Comparison of ENCODE assay signal across 18 mouse cellular contexts in genomic region chr9:9269305-9269704, GRCm38 (mm10). TPM values are rescaled to one million over a fixed set of nuclear protein-coding genes. Genes with fewer than 3 reads are reported as not detected.
A peak's percentile ranks its signal among the peaks of the same experiment; 100 is the strongest.
DNase-seq lines count a peak whose midpoint lies in the region; ATAC-seq and TF ChIP-seq lines count a peak whose summit lies in the region.
"Had no signal": no experiment of that assay in that cellular context is flagged by ENCODE, and none has a peak within 500 bp of the region (broad histone marks: within the 10 kb centered on the region; RNA-seq: fewer than 3 reads in every experiment).

No protein-coding gene starts in this region.

- peak; percentile 34 for DNase-seq in embryo, embryonic 10.5 days (ENCODE audit: low spot score)
- no peak for DNase-seq in embryo, embryonic 9.5 days (ENCODE audit: extremely low spot score)
- peak; percentile 73 for DNase-seq in ES-E14 (ENCODE audit: low read depth, low spot score)
- DNase-seq in forebrain, embryonic 14.5 days (ENCODE audit: low spot score), result peak; percentile 82
- DNase-seq in liver, postnatal 0 days, result no peak
- DNase-seq in frontal cortex, postnatal 25 days (ENCODE audit: low spot score in 2 of 2), result no peak
- no peak for DNase-seq in frontal cortex, postnatal 10 days (ENCODE audit: low spot score in 2 of 2)
- DNase-seq: adrenal gland, postnatal 25 days; cerebellum, postnatal 14 days; heart, adult 2 months; heart, postnatal 10 days; kidney, postnatal 10 days; layer of hippocampus, adult 9-11 months; lung, postnatal 4 days had no signal

- H3K4me3 ChIP-seq in ES-E14 (ENCODE audit: insufficient read depth in 1 of 2, low read depth in 1 of 2, low read length in 2 of 2, poor library complexity in 1 of 2, severe bottlenecking in 1 of 2), result peak overlapping the region in 1 of 2 experiments; percentile 25; a peak in 2 of 4 replicates
- H3K4me3 ChIP-seq in forebrain, embryonic 14.5 days (ENCODE audit: low read depth, low read length), result no peak overlapping the region
- no peak overlapping the region for H3K4me3 ChIP-seq in midbrain, embryonic 12.5 days
- H3K4me3 ChIP-seq in liver, postnatal 0 days (ENCODE audit: low read depth, low read length), result no peak overlapping the region
- H3K4me3 ChIP-seq: embryonic facial prominence, embryonic 15.5 days; heart, adult 2 months; liver, embryonic 15.5 days had no signal

- peak overlapping the region; percentile 100 for H3K27ac ChIP-seq in ES-E14 (ENCODE audit: insufficient read depth, low read depth, low read length, poor library complexity, severe bottlenecking)
- no peak overlapping the region for H3K27ac ChIP-seq in forebrain, embryonic 14.5 days (ENCODE audit: low read depth, low read length)
- peak overlapping the region; percentile 27; the same call in 1 of the 2 replicates for H3K27ac ChIP-seq in midbrain, embryonic 12.5 days (replicated peaks)
- H3K27ac ChIP-seq in liver, postnatal 0 days (ENCODE audit: low read depth), result no peak overlapping the region
- H3K27ac ChIP-seq: embryonic facial prominence, embryonic 15.5 days; heart, adult 2 months; liver, embryonic 15.5 days had no signal

- no peak overlapping the region for H3K4me2 ChIP-seq in forebrain, embryonic 14.5 days (ENCODE audit: low read length)
- no peak overlapping the region for H3K4me2 ChIP-seq in midbrain, embryonic 12.5 days (replicated peaks)
- H3K4me2 ChIP-seq in liver, postnatal 0 days (ENCODE audit: low read depth, low read length), result no peak overlapping the region
- H3K4me2 ChIP-seq: embryonic facial prominence, embryonic 15.5 days; liver, embryonic 15.5 days had no signal

- peak; percentile 85 for ATAC-seq in forebrain, embryonic 14.5 days
- peak; percentile 67 for ATAC-seq in midbrain, embryonic 12.5 days (ENCODE audit: low FRiP score, low read depth)
- no peak for ATAC-seq in liver, postnatal 0 days

- in situ Hi-C loops in ES-E14 (cut with MboI; ENCODE audit: low sequenced_read_pairs in 2 of 2, unreplicated experiment in 2 of 2), result no loop called here

- no peaks in the 10 kb centered on the region for H3K27me3 ChIP-seq in forebrain, embryonic 14.5 days (replicated peaks; ENCODE audit: control insufficient read depth, insufficient read depth, low read length)
- H3K27me3 ChIP-seq in midbrain, embryonic 12.5 days, result no peaks in the 10 kb centered on the region
- H3K27me3 ChIP-seq in liver, postnatal 0 days (ENCODE audit: insufficient read depth, low read length), result no peaks in the 10 kb centered on the region
- H3K27me3 ChIP-seq: CH12.LX; embryonic facial prominence, embryonic 15.5 days; liver, embryonic 15.5 days had no signal

- no peak overlapping the region for H3K9ac ChIP-seq in ES-E14 (ENCODE audit: insufficient read depth, low read depth, low read length, poor library complexity, severe bottlenecking)
- no peak overlapping the region for H3K9ac ChIP-seq in forebrain, embryonic 14.5 days (ENCODE audit: low read length)
- H3K9ac ChIP-seq in midbrain, embryonic 12.5 days (replicated peaks), result no peak overlapping the region
- H3K9ac ChIP-seq in liver, postnatal 0 days (replicated peaks), result no peak overlapping the region
- H3K9ac ChIP-seq: embryonic facial prominence, embryonic 15.5 days; liver, embryonic 15.5 days had no signal

- H3K9me3 ChIP-seq in ES-E14 (ENCODE audit: control insufficient read depth, insufficient read depth, low read depth, low read length), result no peaks in the 10 kb centered on the region
- H3K9me3 ChIP-seq in forebrain, embryonic 14.5 days (replicated peaks; ENCODE audit: control insufficient read depth, low read length), result no peaks in the 10 kb centered on the region
- H3K9me3 ChIP-seq in midbrain, embryonic 12.5 days, result no peaks in the 10 kb centered on the region
- H3K9me3 ChIP-seq in liver, postnatal 0 days (ENCODE audit: low read length), result no peaks in the 10 kb centered on the region
- H3K9me3 ChIP-seq: embryonic facial prominence, embryonic 15.5 days; liver, embryonic 15.5 days had no signal

- peaks cover 10 to 14% of the 10 kb centered on the region in 2 experiments for H3K4me1 ChIP-seq in ES-E14 (ENCODE audit: control insufficient read depth in 2 of 2, insufficient read depth in 2 of 2, low read length in 2 of 2, poor library complexity in 1 of 2)
- H3K4me1 ChIP-seq in forebrain, embryonic 14.5 days (ENCODE audit: control insufficient read depth, insufficient read depth, low read length), result no peaks in the 10 kb centered on the region
- peaks cover 6% of the 10 kb centered on the region; the same call in 1 of the 2 replicates for H3K4me1 ChIP-seq in midbrain, embryonic 12.5 days
- no peaks in the 10 kb centered on the region for H3K4me1 ChIP-seq in liver, postnatal 0 days (ENCODE audit: insufficient read depth)
- H3K4me1 ChIP-seq: liver, embryonic 15.5 days had no signal

- no peak for TF ChIP-seq CTCF in liver, postnatal 0 days (IDR thresholded peaks at IDR 0.05; ENCODE audit: low read depth)

- no peaks in the 10 kb centered on the region for H3K36me3 ChIP-seq in ES-E14 (ENCODE audit: control insufficient read depth, insufficient read depth, low read length, poor library complexity, severe bottlenecking)
- no peaks in the 10 kb centered on the region for H3K36me3 ChIP-seq in forebrain, embryonic 14.5 days (ENCODE audit: control insufficient read depth, insufficient read depth, low read length)
- H3K36me3 ChIP-seq in midbrain, embryonic 12.5 days, result no peaks in the 10 kb centered on the region
- no peaks in the 10 kb centered on the region for H3K36me3 ChIP-seq in liver, postnatal 0 days (replicated peaks; ENCODE audit: insufficient read depth, low read length)
- H3K36me3 ChIP-seq: embryonic facial prominence, embryonic 15.5 days; liver, embryonic 15.5 days had no signal

- no peak for TF ChIP-seq EP300 in liver, postnatal 0 days (IDR thresholded peaks at IDR 0.05; ENCODE audit: low read depth)

- WGBS in forebrain, embryonic 14.5 days, result 0% methylated on average over 2 of the region's 2 CpGs
- WGBS in midbrain, embryonic 12.5 days, result 4% methylated on average over 2 of the region's 2 CpGs
- 32% methylated on average over 2 of the region's 2 CpGs for WGBS in liver, postnatal 0 days (ENCODE audit: insufficient replicate concordance)

TF ChIP-seq in ES-E14, 5 proteins besides CTCF, POLR2A, EP300 and RAD21:
- TF ChIP-seq CHD2 (IDR thresholded peaks at IDR 0.05; ENCODE audit: low read depth, low read length) (0 out of 2 replicates have a peak, but pooled peaks have one; percentile 55), ZNF384 (IDR thresholded peaks at IDR 0.05; ENCODE audit: low read depth, low read length) (no peak), HCFC1 (IDR thresholded peaks at IDR 0.05; ENCODE audit: borderline replicate concordance, insufficient read depth, low read length) (no peak), ZC3H11A (IDR thresholded peaks at IDR 0.05; ENCODE audit: borderline replicate concordance, low read depth, low read length) (no peak)

RNA-seq across cellular contexts. Expression of gene Arhgap42, which starts 30.4 kb away (rescaled TPM):
- 2.7 and 4.3 TPM in 2 replicates for total RNA-seq in ES-E14 (2012; rRNA removed)
- 12.3 and 15.9 TPM in 2 replicates for polyA plus RNA-seq in forebrain, embryonic 14.5 days (2014; fragmentation: Nextera tagmentation; extraction: Ambion mirVana)
- polyA plus RNA-seq in midbrain, embryonic 12.5 days (2016; fragmentation: Nextera tagmentation; extraction: Ambion mirVana), result 21.4 and 24.4 TPM in 2 replicates
- 9.8 and 13.7 TPM in 2 replicates for polyA plus RNA-seq in liver, postnatal 0 days (2015; fragmentation: Nextera tagmentation; extraction: Ambion mirVana)
- total RNA-seq: CH12.LX had no signal

Comparison
In these comparisons a context has a peak if more than half of its experiments do, and no peak if none do; other contexts are left out.
1. DNase-seq: peak in embryo, embryonic 10.5 days (single experiment), ES-E14 (single experiment) and forebrain, embryonic 14.5 days (single experiment); none in embryo, embryonic 9.5 days (single experiment), liver, postnatal 0 days (single experiment), frontal cortex, postnatal 25 days (0 of 2) and frontal cortex, postnatal 10 days (0 of 2).
2. H3K27ac ChIP-seq: peak in ES-E14 (single experiment) and midbrain, embryonic 12.5 days (single experiment); none in forebrain, embryonic 14.5 days (single experiment) and liver, postnatal 0 days (single experiment).